Mouse (Mus musculus): ENCODE data around the gene Cdkal1. TPM values are rescaled to one million over a fixed set of nuclear protein-coding genes. Genes with fewer than 3 reads are reported as not detected.

The Cdkal1 gene
- total and polyA plus RNA-seq, 3 experiments: 8.7 to 13.7 (median 9.5) TPM

DNA sequence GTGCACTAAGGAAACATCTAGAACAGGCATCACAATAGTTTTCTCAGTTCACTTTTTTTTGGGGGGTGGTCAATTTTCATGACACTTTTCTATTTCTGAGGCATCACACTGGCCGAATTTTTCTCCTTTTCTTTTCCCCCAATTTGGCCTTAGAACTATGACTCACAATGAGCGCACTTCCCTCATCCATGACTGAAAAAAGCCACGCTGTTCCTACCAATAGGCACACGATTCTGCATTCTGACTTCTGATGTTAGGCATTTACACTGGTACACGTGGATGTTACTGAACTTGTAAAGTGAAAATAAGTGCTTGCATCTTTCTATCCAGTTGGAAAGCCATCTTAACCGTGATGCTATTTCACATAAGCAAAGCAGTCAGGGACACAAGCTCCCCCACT is 77.3 kb downstream of the Cdkal1 start:
- no peaks in the 10 kb centered on the region for H3K79me2 ChIP-seq (replicated peaks; ENCODE audit: control insufficient read depth, extremely low read depth, insufficient read depth, poor library complexity, severe bottlenecking)
- H3K27me3 ChIP-seq (replicated peaks): no peaks in the 10 kb centered on the region
- H3K9ac ChIP-seq (ENCODE audit: insufficient read depth, low read depth): no peak overlapping the region
- H3K4me2 ChIP-seq (ENCODE audit: insufficient read depth, low read depth, poor library complexity, severe bottlenecking): no peak overlapping the region
- DNase-seq (ENCODE audit: extremely low read depth): no peak
- no peaks in the 10 kb centered on the region for H3K9me3 ChIP-seq (replicated peaks; ENCODE audit: low read length)
- H3K4me1 ChIP-seq (ENCODE audit: control insufficient read depth in 1 of 2, insufficient read depth in 2 of 2): peaks cover 0 to 19% of the 10 kb centered on the region in 2 experiments; a peak in 2 of 4 replicates
- TF ChIP-seq CHD2 (IDR thresholded peaks at IDR 0.05; ENCODE audit: low read length) (no peak), POLR2AphosphoS2 (IDR thresholded peaks at IDR 0.05; ENCODE audit: low read depth, low read length) (no peak), NELFE (IDR thresholded peaks at IDR 0.05; ENCODE audit: low read depth, low read length) (no peak), USF2 (conservative IDR thresholded peaks at IDR 0.05; ENCODE audit: low read depth, low read length) (no peak), UBTF (IDR thresholded peaks at IDR 0.05; ENCODE audit: low read depth, low read length) (no peak), CTCF (conservative IDR thresholded peaks at IDR 0.05 in 1 of 2, IDR thresholded peaks at IDR 0.05 in 1 of 2; ENCODE audit: low read depth in 2 of 2, low read length in 2 of 2) (no peak), ZMIZ1 (IDR thresholded peaks at IDR 0.05; ENCODE audit: low read depth, low read length) (no peak)
- no peak overlapping the region for H3K4me3 ChIP-seq (replicated peaks in 1 of 3; ENCODE audit: low read depth in 2 of 3, low read length in 2 of 3, poor library complexity in 1 of 3)
- H3K36me3 ChIP-seq (replicated peaks in 1 of 2; ENCODE audit: control insufficient read depth in 1 of 2, insufficient read depth in 1 of 2, low read length in 1 of 2): peaks cover 0 to 16% of the 10 kb centered on the region in 2 experiments
- dilution Hi-C loops (cut with MboI; ENCODE audit: extremely low pct_ligation_motif_present, extremely low pct_unique_long_range_greater_than_20kb, low sequenced_read_pairs): no loop called here
- no peak overlapping the region for H3K27ac ChIP-seq (ENCODE audit: insufficient read depth, low read depth)
- in situ Hi-C loops (cut with MboI; ENCODE audit: low pct_ligation_motif_present, low pct_unique_long_range_greater_than_20kb, low sequenced_read_pairs): no loop called here

DNA sequence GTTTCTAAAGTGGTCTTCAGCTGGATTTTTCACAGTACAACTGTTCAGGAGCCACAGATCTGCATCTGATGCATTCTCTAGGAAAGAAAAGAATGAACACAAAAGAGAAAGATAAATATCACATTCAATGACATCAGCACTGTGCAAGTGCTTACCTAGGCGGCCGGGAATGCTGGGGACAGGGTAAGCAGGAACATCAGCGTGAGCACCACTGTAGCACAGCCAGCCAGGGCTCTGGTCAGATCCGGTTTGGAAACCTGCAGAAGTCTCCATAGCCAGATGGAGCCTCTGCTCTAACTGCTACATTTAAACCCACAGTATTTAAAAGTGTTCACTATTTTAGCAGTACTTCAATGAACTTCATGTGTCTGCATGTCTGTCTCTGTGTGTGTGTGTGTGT is 78.2 kb downstream of the Cdkal1 start:
- Histone ChIP-seq H3K79me2 (replicated peaks; ENCODE audit: control insufficient read depth, extremely low read depth, insufficient read depth, poor library complexity, severe bottlenecking) (no peaks in the 10 kb centered on the region), H3K4me1 (ENCODE audit: control insufficient read depth in 1 of 2, insufficient read depth in 2 of 2) (peaks cover 0 to 25% of the 10 kb centered on the region in 2 experiments; a peak in 2 of 4 replicates), H3K4me2 (ENCODE audit: insufficient read depth, low read depth, poor library complexity, severe bottlenecking) (no peak overlapping the region), H3K36me3 (replicated peaks in 1 of 2; ENCODE audit: control insufficient read depth in 1 of 2, insufficient read depth in 1 of 2, low read length in 1 of 2) (peaks cover 0 to 18% of the 10 kb centered on the region in 2 experiments), H3K9ac (ENCODE audit: insufficient read depth, low read depth) (no peak overlapping the region), H3K9me3 (replicated peaks; ENCODE audit: low read length) (no peaks in the 10 kb centered on the region), H3K4me3 (replicated peaks in 1 of 3; ENCODE audit: low read depth in 2 of 3, low read length in 2 of 3, poor library complexity in 1 of 3) (no peak overlapping the region), H3K27me3 (replicated peaks) (no peaks in the 10 kb centered on the region), H3K27ac (ENCODE audit: insufficient read depth, low read depth) (no peak overlapping the region)
- in situ Hi-C loops (cut with MboI; ENCODE audit: low pct_ligation_motif_present, low pct_unique_long_range_greater_than_20kb, low sequenced_read_pairs): no loop called here
- dilution Hi-C loops (cut with MboI; ENCODE audit: extremely low pct_ligation_motif_present, extremely low pct_unique_long_range_greater_than_20kb, low sequenced_read_pairs): no loop called here
- no peak for TF ChIP-seq EP300 (IDR thresholded peaks at IDR 0.05; ENCODE audit: low read length)
- TF ChIP-seq JUN (IDR thresholded peaks at IDR 0.05; ENCODE audit: insufficient read depth, low read depth, low read length): no peak
- TF ChIP-seq SMC3 (IDR thresholded peaks at IDR 0.05; ENCODE audit: low read depth, low read length): no peak
- no peak for TF ChIP-seq UBTF (IDR thresholded peaks at IDR 0.05; ENCODE audit: low read depth, low read length)
- no peak for TF ChIP-seq MAZ (IDR thresholded peaks at IDR 0.05; ENCODE audit: low read depth, low read length)
- no peak for TF ChIP-seq USF1 (IDR thresholded peaks at IDR 0.05; ENCODE audit: low read depth, low read length)
- no peak for TF ChIP-seq RAD21 (IDR thresholded peaks at IDR 0.05; ENCODE audit: low read depth, low read length)
- no peak for TF ChIP-seq CHD2 (IDR thresholded peaks at IDR 0.05; ENCODE audit: low read length)
- TF ChIP-seq POLR2AphosphoS2 (IDR thresholded peaks at IDR 0.05; ENCODE audit: low read depth, low read length): no peak
- DNase-seq (ENCODE audit: extremely low read depth): no peak

DNA sequence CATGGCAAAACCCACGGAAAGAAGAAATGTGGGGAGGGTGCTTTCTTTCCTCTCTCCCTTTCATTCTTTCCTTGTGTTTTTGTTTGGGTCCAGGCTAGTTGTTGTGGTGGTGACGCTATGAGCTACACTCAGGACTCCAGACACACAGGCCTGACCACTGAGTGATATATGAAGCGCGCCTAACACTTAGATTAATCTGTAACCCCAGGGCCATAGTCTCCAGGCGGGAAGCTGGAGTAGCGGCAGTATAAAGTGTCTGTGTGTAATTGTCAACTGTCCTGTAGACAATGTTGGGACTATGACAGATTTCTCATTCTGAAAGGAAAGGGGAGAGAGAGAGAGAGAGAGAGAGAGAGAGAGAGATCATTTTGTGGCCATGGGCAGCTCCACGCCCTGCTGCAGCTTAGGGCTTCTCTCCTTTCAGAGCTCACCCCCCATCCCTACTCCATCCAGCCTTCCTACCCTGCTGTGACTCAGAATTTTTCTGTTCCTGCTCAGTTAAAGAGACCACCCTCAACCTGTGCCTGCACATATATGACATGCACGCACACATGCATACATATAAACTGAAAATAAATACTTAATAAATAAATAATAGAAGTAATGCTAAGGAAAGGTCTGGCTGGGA is 79.8 kb downstream of the Cdkal1 start:
- dilution Hi-C loops (cut with MboI; ENCODE audit: extremely low pct_ligation_motif_present, extremely low pct_unique_long_range_greater_than_20kb, low sequenced_read_pairs) (no loop called here), in situ Hi-C loops (cut with MboI; ENCODE audit: low pct_ligation_motif_present, low pct_unique_long_range_greater_than_20kb, low sequenced_read_pairs) (no loop called here)

More for the DNA sequence above, 79.8 kb downstream of the Cdkal1 start:
- DNase-seq (ENCODE audit: extremely low read depth): no peak
- Histone ChIP-seq H3K27ac (ENCODE audit: insufficient read depth, low read depth) (no peak overlapping the region), H3K9me3 (replicated peaks; ENCODE audit: low read length) (no peaks in the 10 kb centered on the region), H3K4me3 (replicated peaks in 1 of 3; ENCODE audit: low read depth in 2 of 3, low read length in 2 of 3, poor library complexity in 1 of 3) (no peak overlapping the region), H3K4me1 (ENCODE audit: control insufficient read depth in 1 of 2, insufficient read depth in 2 of 2) (peaks cover 0 to 33% of the 10 kb centered on the region in 2 experiments; a peak in 2 of 4 replicates), H3K79me2 (replicated peaks; ENCODE audit: control insufficient read depth, extremely low read depth, insufficient read depth, poor library complexity, severe bottlenecking) (no peaks in the 10 kb centered on the region), H3K4me2 (ENCODE audit: insufficient read depth, low read depth, poor library complexity, severe bottlenecking) (no peak overlapping the region), H3K9ac (ENCODE audit: insufficient read depth, low read depth) (no peak overlapping the region), H3K36me3 (replicated peaks in 1 of 2; ENCODE audit: control insufficient read depth in 1 of 2, insufficient read depth in 1 of 2, low read length in 1 of 2) (peaks cover 0 to 21% of the 10 kb centered on the region in 2 experiments), H3K27me3 (replicated peaks) (no peaks in the 10 kb centered on the region)
- TF ChIP-seq ZKSCAN1 (IDR thresholded peaks at IDR 0.05; ENCODE audit: borderline replicate concordance, low read depth, low read length) (no peak), ELF1 (IDR thresholded peaks at IDR 0.05; ENCODE audit: low read depth, low read length) (no peak), ZNF384 (IDR thresholded peaks at IDR 0.05; ENCODE audit: low read depth, low read length) (no peak), UBTF (IDR thresholded peaks at IDR 0.05; ENCODE audit: low read depth, low read length) (no peak), MAZ (IDR thresholded peaks at IDR 0.05; ENCODE audit: low read depth, low read length) (no peak), MAX (IDR thresholded peaks at IDR 0.05; ENCODE audit: low read length) (no peak), JUN (IDR thresholded peaks at IDR 0.05; ENCODE audit: insufficient read depth, low read depth, low read length) (no peak), SMC3 (IDR thresholded peaks at IDR 0.05; ENCODE audit: low read depth, low read length) (no peak), PAX5 (IDR thresholded peaks at IDR 0.05; ENCODE audit: low read length) (no peak), POLR2A (IDR thresholded peaks at IDR 0.05; ENCODE audit: low read depth, low read length) (no peak), EP300 (IDR thresholded peaks at IDR 0.05; ENCODE audit: low read length) (no peak)
